Mouse (Mus musculus) bone marrow, adult 2 months (tissue): Measurements from ENCODE around the gene H2-D1. TPM values are rescaled to one million over a fixed set of nuclear protein-coding genes. Genes with fewer than 3 reads are reported as not detected.

Experiments used
- H3K27ac ChIP-seq: fragments of 200-500 bp; 2 replicates; pipeline ENCODE4 v1.5.1; 2012; ENCODE audit warnings: low read depth, mild to moderate bottlenecking, control low read depth, inconsistent platforms, low read length; ENCODE audit not compliant: control insufficient read depth, poor library complexity, insufficient read depth
- H3K4me1 ChIP-seq: fragments of 200-500 bp; 2 replicates; pipeline ENCODE4 v1.6.1; 2011; ENCODE audit warnings: low read length; ENCODE audit not compliant: control insufficient read depth, insufficient read depth
- H3K4me3 ChIP-seq: fragments of 200-500 bp; replicated peaks from 2 replicates; pipeline ENCODE3; 2011; ENCODE audit warnings: mild to moderate bottlenecking, low read depth, low read length, control low read depth; ENCODE audit not compliant: control insufficient read depth
- CTCF ChIP-seq: fragments of 200-500 bp; IDR thresholded peaks from 2 replicates; pipeline ENCODE4 v1.5.1; 2011; ENCODE audit warnings: low read length, control low read depth; ENCODE audit not compliant: control insufficient read depth, insufficient read depth
- POLR2A ChIP-seq: fragments of 200-500 bp; IDR thresholded peaks from 2 replicates; pipeline ENCODE4 v1.6.1; 2011; ENCODE audit warnings: low read depth, mild to moderate bottlenecking, control low read depth, low read length, borderline replicate concordance; ENCODE audit not compliant: control insufficient read depth
- WGBS: fragments of 180-500 bp; shearing (Covaris S2); methylation state at CpG from one replicate; pipeline ENCODE4 v1.1.7; 2018; 5-methylcytosine and 5-hydroxymethylcytosine counted together
- polyA plus RNA-seq: library from polyadenylated mRNA; stranded (reverse); fragments of >200 nt; gene quantifications from 2 replicates; pipeline ENCODE4 v1.2.4, GENCODE M21; 2011; ENCODE audit warnings: low replicate concordance; ENCODE audit not compliant: missing spikeins, insufficient read depth, insufficient read length

The H2-D1 gene
- polyA plus RNA-seq, 1 experiment: 727 TPM

GRCm38 (mm10) chr17:35235614-35236389 lies 26.7 kb upstream of the H2-D1 start, which contains the start of gene Nfkbil1:
Gene Nfkbil1 (minus strand): TSS chr17:35235792.
- under 1% methylated on average over 35 of the region's 35 CpGs for WGBS
- TF ChIP-seq CTCF (peak; percentile 14; the same call in 1 of the 2 replicates), POLR2A (peak; percentile 66)
- H3K4me1 ChIP-seq: peaks cover 9% of the 10 kb centered on the region

GRCm38 (mm10) chr17:35236390-35236746 lies 26.2 kb upstream of the H2-D1 start:
- H3K4me1 ChIP-seq: peaks cover 5% of the 10 kb centered on the region
- 2% methylated on average over 18 of the region's 18 CpGs for WGBS
- TF ChIP-seq CTCF: peak; percentile 98
- no peak for TF ChIP-seq POLR2A
- H3K4me3 ChIP-seq: peak overlapping the region; percentile 86
- H3K27ac ChIP-seq: peak overlapping the region; percentile 91

More at GRCm38 (mm10) chr17:35235614-35236389, 26.7 kb upstream of the H2-D1 start, which contains the start of gene Nfkbil1:
- Histone ChIP-seq H3K27ac (peak within 1 kb of the TSS; percentile 95), H3K4me3 (peak within 1 kb of the TSS; percentile 86)

GRCm38 (mm10) chr17:35236996-35237395 lies 25.5 kb upstream of the H2-D1 start:
- Histone ChIP-seq H3K27ac (no peak overlapping the region), H3K4me3 (no peak overlapping the region), H3K4me1 (peaks cover 1% of the 10 kb centered on the region)
- TF ChIP-seq POLR2A (no peak), CTCF (no peak)
- 88% methylated on average over 9 of the region's 9 CpGs for WGBS

GRCm38 (mm10) chr17:35237504-35237903 lies 25.0 kb upstream of the H2-D1 start:
- TF ChIP-seq POLR2A (no peak), CTCF (no peak)
- 93% methylated on average over 12 of the region's 12 CpGs for WGBS
- H3K4me1 ChIP-seq: peaks cover 1% of the 10 kb centered on the region
- no peak overlapping the region for H3K4me3 ChIP-seq
- H3K27ac ChIP-seq: no peak overlapping the region

- no peak for TF ChIP-seq CTCF
- no peak for TF ChIP-seq POLR2A
- WGBS: 64% methylated on average over 5 of the region's 5 CpGs
- peaks cover 5% of the 10 kb centered on the region for H3K4me1 ChIP-seq
- H3K4me3 ChIP-seq: no peak overlapping the region
- no peak overlapping the region for H3K27ac ChIP-seq
These were observed 22.8 kb upstream of the H2-D1 start for GRCm38 (mm10) chr17:35239700-35240099.

GRCm38 (mm10) chr17:35240384-35241304 lies 21.9 kb upstream of the H2-D1 start:
- Histone ChIP-seq H3K4me3 (peak overlapping the region; percentile 67), H3K4me1 (peaks cover 5% of the 10 kb centered on the region; the same call in 1 of the 2 replicates), H3K27ac (peak overlapping the region; percentile 98; the same call in 1 of the 2 replicates)
- WGBS: 49% methylated on average over 12 of the region's 12 CpGs
- TF ChIP-seq POLR2A: no peak
- TF ChIP-seq CTCF: no peak

GRCm38 (mm10) chr17:35241305-35242014 lies 21.1 kb upstream of the H2-D1 start, which contains the start of gene Ddx39b:
Gene Ddx39b (plus strand): TSS chr17:35241746.
- Histone ChIP-seq H3K27ac (peak within 1 kb of the TSS; percentile 98), H3K4me3 (peak within 1 kb of the TSS; percentile 67), H3K4me1 (peaks cover 5% of the 10 kb centered on the region; the same call in 1 of the 2 replicates)
- WGBS: under 1% methylated on average over 69 of the region's 69 CpGs
- TF ChIP-seq POLR2A (peak; percentile 93), CTCF (peak; percentile 0; the same call in 1 of the 2 replicates)
